Mouse (Mus musculus) megakaryocyte, embryonic 14.5 days (primary cell): ENCODE data around the gene Hsf2.

Source experiments
- FLI1 ChIP-seq: IDR thresholded peaks from 2 replicates; pipeline ENCODE4 v1.6.1; 2012; ENCODE audit warnings: low read length, inconsistent platforms, mixed read lengths
- GATA1 ChIP-seq: IDR thresholded peaks from 3 replicates; pipeline ENCODE4 v1.6.1; 2012; ENCODE audit warnings: mixed read lengths, low read length, inconsistent platforms, borderline replicate concordance

- TF ChIP-seq GATA1, result no peak
- TF ChIP-seq FLI1, result no peak
Observed at GRCm38 (mm10) chr10:57441049-57441448, 45.1 kb upstream of the Hsf2 start.
